Mouse (Mus musculus) activated CD4-positive, CD25-positive, alpha-beta regulatory T cell, adult 9 weeks (primary cell): ENCODE results near the gene Rhbdd2. TPM values are rescaled to one million over a fixed set of nuclear protein-coding genes. Genes with fewer than 3 reads are reported as not detected.

Experiments used
- polyA plus RNA-seq: library from polyadenylated mRNA; unstranded; fragments of 100-300 nt; shearing (Covaris generic); gene quantifications from one replicate; pipeline ENCODE4 v1.2.1, GENCODE M21; 2017

Rhbdd2 gene
- polyA plus RNA-seq = 29.1 TPM

DNA sequence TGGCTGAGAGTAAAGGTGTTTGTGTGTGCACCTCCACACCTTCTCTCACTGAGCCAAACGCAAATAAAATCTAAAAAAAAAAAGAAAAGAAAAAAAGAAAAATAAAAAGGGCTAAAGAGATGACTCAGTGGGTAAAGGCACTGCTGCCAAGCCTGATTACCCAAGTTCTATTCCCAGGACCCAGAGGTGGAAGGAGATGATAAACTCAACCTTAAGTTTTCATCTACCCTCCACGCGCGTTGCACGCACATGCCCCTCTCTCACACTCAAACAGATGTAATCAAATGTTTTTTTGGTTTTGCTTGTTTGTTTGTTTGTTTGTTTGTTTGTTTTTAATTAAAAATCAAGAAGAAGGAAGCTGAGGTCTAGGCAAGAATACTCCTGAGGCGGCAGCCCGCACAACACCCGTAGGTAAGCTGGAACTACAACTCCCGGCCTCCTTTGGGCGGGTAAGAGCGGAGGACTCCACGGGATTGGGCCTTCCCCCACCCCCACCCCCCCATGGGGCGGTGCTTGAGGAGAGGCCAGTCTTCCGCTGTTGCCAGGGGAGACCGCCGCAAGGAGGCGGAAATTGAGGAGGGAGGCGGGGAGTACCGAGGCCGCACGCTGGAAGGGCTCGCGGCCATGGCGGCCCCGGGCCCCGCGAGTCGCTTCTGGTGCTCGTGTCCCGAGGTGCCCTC lies at the start of gene Rhbdd2:
Rhbdd2 (plus strand) TSS at position 502 of the 680 bp plus-strand sequence.

DNA sequence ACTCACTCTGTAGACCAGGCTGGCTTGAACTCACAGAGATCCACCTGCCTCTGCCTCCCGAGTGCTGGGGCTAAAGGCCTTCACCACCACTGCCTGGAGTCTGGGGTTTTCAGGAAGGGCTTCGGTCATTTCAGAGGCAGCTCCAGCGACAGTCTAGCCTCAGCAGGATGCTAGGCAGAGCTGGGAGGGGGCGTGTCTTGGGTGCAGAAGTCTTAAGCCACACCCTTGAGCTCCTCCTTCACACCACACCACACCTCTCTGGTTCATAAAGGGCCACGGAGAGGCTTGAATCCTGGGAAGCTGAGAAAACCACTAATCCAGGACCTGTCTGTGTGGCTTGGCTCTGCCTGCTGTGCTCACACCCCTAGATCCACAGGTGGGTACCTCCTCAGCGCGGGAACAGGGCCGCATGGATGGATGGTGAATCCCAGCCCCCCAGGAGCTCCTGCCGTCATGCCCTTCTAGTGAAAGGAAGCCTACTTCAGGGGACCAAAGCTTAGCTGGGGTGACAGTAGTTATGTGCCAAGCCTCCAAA lies 37.4 kb downstream of the Rhbdd2 start, which contains the start of gene Por:
Por (plus strand) TSS at position 293 of the 535 bp plus-strand sequence.

Other genes with a start within 250 kb of the Rhbdd2 start
- gene Pom121, start 238.1 kb upstream of the Rhbdd2 start, polyA plus RNA-seq = 4.1 TPM
- gene Hip1, start 87.5 kb upstream of the Rhbdd2 start, polyA plus RNA-seq = 15.7 TPM
- gene Ccl26, start 69.0 kb upstream of the Rhbdd2 start, polyA plus RNA-seq = not detected
- not detected for gene Ccl24, start 59.6 kb upstream of the Rhbdd2 start, polyA plus RNA-seq
- gene Por, start 37.4 kb downstream of the Rhbdd2 start, polyA plus RNA-seq = 85.0 TPM
- gene Tmem120a, start 111.8 kb downstream of the Rhbdd2 start, polyA plus RNA-seq = 60.2 TPM
- gene Styxl1, start 145.8 kb downstream of the Rhbdd2 start, polyA plus RNA-seq = 0.67 TPM
- 545 TPM for gene Mdh2, start 145.9 kb downstream of the Rhbdd2 start, polyA plus RNA-seq
- gene Srrm3, start 174.3 kb downstream of the Rhbdd2 start, polyA plus RNA-seq = not detected